Mouse (Mus musculus) liver, postnatal 0 days (tissue): ENCODE results near the gene Slc7a15.

Source experiments
- CTCF ChIP-seq: sonication (generic); IDR thresholded peaks from 2 replicates; pipeline ENCODE4 v1.5.1; 2016; ENCODE audit warnings: antibody characterized with exemption, low read depth
- EP300 ChIP-seq: IDR thresholded peaks from 2 replicates; pipeline ENCODE4 v1.6.1; 2016; ENCODE audit warnings: antibody characterized with exemption, low read depth, mild to moderate bottlenecking

- peak; percentile 60 for TF ChIP-seq CTCF
- TF ChIP-seq EP300, result no peak
These were observed 96.3 kb downstream of the Slc7a15 start for GRCm38 (mm10) chr12:8502546-8502945.
